Mouse (Mus musculus) skeletal muscle tissue, adult 2 months (tissue): ENCODE measurements at regions not wholly inside any gene's neighbourhood (a gene's known extent, or its start where the extent isn't known, plus 50 kb on each side); places are given as distances from the start of the nearest gene placed in this dataset.

Source experiments
- DNase-seq: peaks from one replicate; pipeline ENCODE4 v3.0.0-alpha.2; 2012; ENCODE audit warnings: low read depth, low spot score

DNA sequence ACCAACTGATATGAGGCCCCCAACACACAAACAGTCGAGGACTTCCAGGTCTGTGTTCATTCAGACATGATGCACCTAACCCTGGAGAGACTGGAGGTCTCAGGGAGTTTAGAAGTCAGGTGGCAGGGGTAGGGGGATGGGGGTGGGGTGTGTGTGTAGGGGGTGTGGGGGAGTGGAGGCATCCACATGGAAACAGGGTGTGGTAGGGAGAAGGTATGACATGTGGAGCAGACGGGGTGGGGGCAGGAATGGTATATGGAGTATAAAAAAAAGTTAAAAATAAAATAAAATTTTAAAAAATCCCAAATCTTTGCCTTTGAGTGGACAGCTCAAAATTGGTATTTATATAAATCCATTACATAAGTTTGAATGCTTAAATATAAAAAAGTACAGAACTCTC, 282.3 kb downstream of the Isl1 start:
- DNase-seq, result no peak

DNA sequence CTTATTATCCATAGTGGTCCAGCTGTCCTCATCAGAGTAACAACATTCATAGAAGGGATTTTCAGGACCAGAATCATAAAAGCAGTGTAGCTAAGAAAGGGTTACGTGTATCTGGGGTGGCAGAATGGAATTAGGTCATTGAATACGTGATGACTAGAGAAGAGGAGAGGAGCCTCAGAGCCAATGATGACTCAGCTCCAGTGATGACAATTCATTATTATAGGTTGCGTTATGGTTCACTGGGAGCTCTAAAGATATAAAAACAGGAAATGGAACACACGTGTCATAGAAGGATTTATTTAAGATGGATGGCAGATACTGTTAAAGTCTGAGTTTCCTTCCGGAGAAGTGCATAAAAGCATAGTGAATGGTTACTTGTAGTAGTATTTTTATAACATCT, 291.6 kb downstream of the Isl1 start:
- no peak for DNase-seq

DNA sequence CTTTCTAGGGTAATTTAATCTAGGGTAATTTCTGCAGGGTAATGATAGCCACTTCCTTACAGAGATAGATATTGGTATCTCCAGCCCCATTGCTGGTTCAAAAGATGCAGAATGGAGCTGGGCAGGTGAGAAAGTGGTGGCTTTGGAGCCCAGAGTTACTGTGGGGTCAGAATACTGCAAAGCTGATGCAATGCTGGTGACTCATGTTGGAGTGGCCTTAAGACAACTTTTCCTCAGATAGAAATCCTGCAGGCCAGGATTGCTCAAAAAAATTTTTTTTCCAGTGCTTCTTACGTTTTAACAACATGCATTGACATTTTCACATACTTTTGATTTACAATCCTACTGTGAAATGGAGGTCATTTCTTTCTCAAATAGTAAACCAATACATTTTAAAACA, 305.8 kb downstream of the Isl1 start:
- no peak for DNase-seq

DNA sequence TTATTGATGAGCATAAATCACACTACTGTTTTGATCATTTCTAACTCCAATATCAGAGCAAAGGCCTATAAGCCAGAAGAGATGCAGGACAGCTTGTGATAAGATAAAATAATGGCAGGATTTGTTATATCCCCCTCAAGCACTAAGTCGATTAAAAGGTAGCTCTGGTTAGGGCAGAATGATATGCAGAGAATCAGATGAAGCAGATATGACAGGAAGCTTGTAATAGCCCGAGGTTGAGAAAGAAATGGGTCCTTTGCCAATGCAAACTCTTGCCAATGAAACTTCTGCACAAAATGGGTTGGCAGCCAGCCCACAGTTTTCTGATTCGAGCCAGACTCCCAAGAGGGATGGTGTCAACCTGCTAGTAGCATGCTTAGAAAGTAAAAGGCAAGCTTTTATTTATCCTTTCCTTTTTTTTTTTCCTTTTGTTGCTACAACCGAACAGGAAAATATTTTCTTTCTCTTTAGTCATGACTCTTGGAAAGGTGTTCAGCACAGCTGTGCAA, 307.0 kb downstream of the Isl1 start:
- DNase-seq, result peak; percentile 49

DNA sequence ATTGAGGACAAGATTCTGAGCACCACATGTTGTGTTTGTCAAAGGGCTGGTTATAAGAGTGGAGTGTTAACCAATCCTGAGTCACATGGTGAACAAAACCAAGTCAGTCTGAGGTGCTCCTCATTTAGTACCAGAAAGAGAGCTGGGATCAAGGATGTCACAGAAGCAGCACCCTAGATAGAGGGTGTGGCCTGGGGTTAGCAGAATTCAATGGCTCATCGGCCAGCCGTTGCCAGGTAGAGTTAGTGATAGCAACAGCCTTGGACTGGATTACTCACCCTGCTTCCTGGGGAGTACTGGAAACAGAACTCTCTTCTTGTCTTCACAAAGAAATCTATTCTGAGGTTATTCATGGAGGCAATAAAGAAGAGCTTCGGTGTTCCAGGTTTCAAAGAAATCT, 318.9 kb downstream of the Isl1 start:
- no peak for DNase-seq

DNA sequence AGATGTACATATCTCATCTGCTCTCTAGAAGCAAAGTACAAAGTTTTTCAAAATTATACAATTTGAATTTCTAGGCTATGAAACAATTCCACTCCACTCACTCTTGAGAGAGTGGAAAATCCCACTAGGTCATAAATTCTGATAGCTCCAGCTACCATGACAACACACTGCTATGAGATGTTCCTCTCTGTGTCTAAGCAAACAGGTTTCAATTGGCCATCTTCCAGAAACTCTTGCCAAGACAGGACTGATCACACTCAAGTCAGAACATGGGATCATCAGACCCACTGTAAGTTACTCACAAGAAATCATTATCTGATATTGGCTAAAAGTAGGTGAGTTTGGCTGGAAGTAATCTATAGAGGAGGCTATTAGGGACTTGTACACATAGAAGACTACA, 320.4 kb downstream of the Isl1 start:
- DNase-seq, result no peak

DNA sequence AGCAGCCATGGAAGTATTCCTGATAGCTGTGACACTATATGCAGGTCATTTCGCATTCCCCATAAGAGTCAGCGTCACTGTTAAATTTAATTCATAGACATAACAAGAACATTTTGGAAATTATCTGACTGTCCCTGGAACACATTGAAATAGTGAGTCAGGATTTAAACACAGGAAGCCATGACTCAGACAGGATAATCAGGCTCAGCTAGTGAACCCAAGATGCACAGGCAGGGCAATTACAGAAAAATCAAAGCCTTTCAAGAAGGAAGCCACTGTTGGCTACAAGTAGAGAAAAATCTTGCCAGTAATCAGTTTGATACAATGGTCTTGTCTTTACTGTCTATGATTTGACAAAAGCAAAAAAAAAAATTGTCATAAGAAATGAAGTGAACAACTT, 323.2 kb downstream of the Isl1 start:
- DNase-seq, result no peak

DNA sequence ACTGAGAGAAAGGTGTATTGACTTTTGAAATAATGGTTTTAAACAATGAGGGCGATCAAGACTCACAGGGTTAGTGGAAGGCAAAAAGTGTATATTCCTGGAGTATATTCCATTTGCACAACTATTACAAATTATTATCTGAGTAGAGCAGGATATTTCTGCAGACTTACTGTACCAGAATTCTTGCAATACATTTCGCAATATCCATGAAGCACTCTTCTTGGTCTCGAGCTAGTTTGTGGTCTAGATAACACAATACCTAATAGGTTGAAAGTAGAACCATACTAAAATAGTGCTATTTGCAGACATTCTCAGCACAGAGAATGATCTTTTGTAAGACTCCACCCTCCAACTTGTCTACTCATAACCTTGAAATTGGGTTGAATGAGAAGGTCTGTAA, 323.8 kb downstream of the Isl1 start:
- DNase-seq, result no peak

DNA sequence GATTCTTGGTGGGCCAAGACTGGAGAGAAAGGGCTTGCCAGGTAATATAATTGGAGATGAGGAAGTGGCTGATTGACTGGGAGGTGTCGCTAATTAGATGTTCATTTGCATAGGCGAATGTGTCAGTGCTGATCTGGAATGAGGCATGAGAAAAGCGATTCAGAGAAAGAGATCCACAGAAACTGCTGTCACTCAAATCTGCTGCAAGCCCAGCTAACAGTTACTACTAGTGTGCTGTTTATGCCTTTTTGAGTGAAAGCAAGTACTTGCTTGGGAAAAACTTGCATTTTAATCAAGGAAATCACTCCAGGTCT, 331.6 kb downstream of the Isl1 start:
- no peak for DNase-seq

DNA sequence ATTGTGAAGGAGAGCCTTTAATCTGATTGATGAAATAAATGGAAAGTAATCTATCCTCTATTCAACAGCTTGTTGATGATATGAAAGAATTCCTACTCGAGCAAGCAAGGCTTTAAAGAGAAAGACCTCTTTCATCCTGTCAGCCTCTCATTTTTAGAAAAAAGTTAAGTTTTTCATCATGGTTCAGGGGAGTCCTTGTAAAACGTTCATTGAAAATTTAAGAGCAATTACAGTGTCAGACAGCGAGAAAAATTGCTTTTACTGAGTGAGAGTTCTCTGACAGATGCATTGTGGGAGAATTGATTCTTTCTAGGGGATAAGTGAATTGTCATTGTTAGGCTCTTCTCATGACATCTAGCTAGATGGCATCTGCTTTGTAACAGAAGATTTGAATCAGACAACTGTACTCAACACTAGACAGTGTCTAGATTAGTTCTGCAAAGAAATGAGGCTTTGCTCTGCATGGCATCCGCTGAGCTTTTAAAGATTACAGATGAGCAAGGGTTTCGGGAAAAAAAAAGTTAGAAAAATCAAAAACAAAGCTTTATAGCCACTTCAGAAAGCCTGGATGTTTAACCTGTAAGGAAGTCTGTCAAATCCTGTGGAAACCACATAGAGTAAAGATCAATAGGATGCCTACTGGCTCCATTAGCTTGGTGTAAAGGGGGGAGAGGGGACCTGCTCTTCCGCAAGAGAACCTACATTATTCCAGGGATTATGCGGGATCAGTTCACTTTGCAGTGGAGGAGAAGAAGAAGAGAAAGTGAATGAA, 332.2 kb downstream of the Isl1 start:
- no peak for DNase-seq
